Mouse (Mus musculus) lung, postnatal 0 days (tissue): Measurements from ENCODE around the gene Hoxa1. TPM values are rescaled to one million over a fixed set of nuclear protein-coding genes. Genes with fewer than 3 reads are reported as not detected.
A peak's percentile ranks its signal among the peaks of the same experiment; 100 is the strongest.

Experiments used
- ATAC-seq: fragments of 200-750 bp; cut with Nextera tagmentation; 2 replicates; pipeline ENCODE4 v1.8.0; 2017; ENCODE audit warnings: moderate library complexity
- DNase-seq: peaks from one replicate; pipeline ENCODE4 v3.0.0-alpha.2; 2016; ENCODE audit warnings: low spot score
- H3K27ac ChIP-seq: fragments of 300-500 bp; sonication (generic); 2 replicates; pipeline ENCODE4 v1.5.1; 2014; ENCODE audit warnings: antibody characterized with exemption, mild to moderate bottlenecking, low read length, mixed read lengths
- H3K27me3 ChIP-seq: fragments of 300-500 bp; sonication (generic); replicated peaks from 2 replicates; pipeline ENCODE4 v1.6.1; 2014; ENCODE audit warnings: low read length, mixed read lengths; ENCODE audit not compliant: insufficient read depth
- H3K36me3 ChIP-seq: fragments of 300-500 bp; sonication (generic); 2 replicates; pipeline ENCODE4 v1.6.1; 2014; ENCODE audit warnings: low read length, mixed read lengths; ENCODE audit not compliant: insufficient read depth
- H3K4me1 ChIP-seq: fragments of 300-500 bp; sonication (generic); 2 replicates; pipeline ENCODE4 v1.6.1; 2014; ENCODE audit warnings: antibody characterized with exemption, low read depth, low read length, mixed read lengths; ENCODE audit not compliant: insufficient read depth
- H3K4me2 ChIP-seq: fragments of 300-500 bp; sonication (generic); replicated peaks from 2 replicates; pipeline ENCODE4 v1.6.1; 2014; ENCODE audit warnings: low read depth, mild to moderate bottlenecking, low read length, moderate library complexity, mixed read lengths
- H3K4me3 ChIP-seq: fragments of 300-500 bp; sonication (generic); 2 replicates; pipeline ENCODE4 v1.5.1; 2014; ENCODE audit warnings: low read depth, low read length
- H3K9ac ChIP-seq: fragments of 300-500 bp; sonication (generic); replicated peaks from 2 replicates; pipeline ENCODE4 v1.6.1; 2014; ENCODE audit warnings: low read depth, mild to moderate bottlenecking
- H3K9me3 ChIP-seq: fragments of 300-500 bp; sonication (generic); 2 replicates; pipeline ENCODE4 v1.6.1; 2016; ENCODE audit warnings: low read length, mixed read lengths
- CTCF ChIP-seq: IDR thresholded peaks from 2 replicates; pipeline ENCODE4 v1.5.1; 2016; ENCODE audit warnings: antibody characterized with exemption, mild to moderate bottlenecking
- EP300 ChIP-seq: IDR thresholded peaks from 2 replicates; pipeline ENCODE4 v1.6.1; 2016; ENCODE audit warnings: antibody characterized with exemption, mild to moderate bottlenecking, control low read depth
- WGBS: fragments of 180-500 bp; shearing (Covaris S2); extraction: QIAGEN DNeasy Blood & Tissue Kit; methylation state at CpG from one replicate; pipeline ENCODE4 v1.1.7; 2014; 5-methylcytosine and 5-hydroxymethylcytosine counted together
- polyA plus RNA-seq: library from polyadenylated mRNA; unstranded; fragments of >200 nt; fragmentation: Nextera tagmentation; extraction: Ambion mirVana; gene quantifications from 2 replicates; pipeline ENCODE4 v1.2.1, GENCODE M21; 2015

Hoxa1 gene
- polyA plus RNA-seq, 1 experiment from 2014 or later: 1.0 TPM

- peak overlapping the region; percentile 73 for H3K27ac ChIP-seq
Measured at GRCm38 (mm10) chr6:52180213-52180710, 22.1 kb upstream of the Hoxa1 start.

DNA sequence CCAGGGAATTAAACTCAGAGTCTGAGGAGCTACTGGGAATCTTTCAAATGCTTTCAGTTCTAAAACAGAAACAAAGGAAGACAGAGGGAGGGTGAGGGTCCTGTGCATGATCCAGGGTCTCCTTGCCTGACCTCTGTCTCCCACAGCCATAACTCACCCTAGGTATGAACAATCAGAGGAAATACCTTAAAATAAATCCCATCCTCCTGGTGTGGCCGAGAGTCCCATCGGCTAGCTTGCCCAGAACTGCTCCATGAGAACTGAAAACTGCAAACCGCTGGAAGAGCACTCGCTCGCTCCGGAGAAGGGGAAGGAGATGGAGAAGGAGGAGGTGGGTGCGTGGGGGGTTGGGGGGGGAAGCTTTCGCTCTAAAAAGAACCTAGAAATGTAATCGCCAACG is 21.6 kb upstream of the Hoxa1 start:
- H3K4me2 ChIP-seq: peak overlapping the region; percentile 62
- peaks cover 15% of the 10 kb centered on the region for H3K27me3 ChIP-seq
- 0 out of 2 replicates have a peak, but pooled peaks cover 3% of the 10 kb centered on the region for H3K4me1 ChIP-seq
- no peaks in the 10 kb centered on the region for H3K36me3 ChIP-seq
- TF ChIP-seq EP300 (no peak), CTCF (no peak)
- H3K27ac ChIP-seq: peak overlapping the region; percentile 73
- DNase-seq (no peak), ATAC-seq (no peak)
- H3K4me3 ChIP-seq: peak overlapping the region; percentile 56
- H3K9ac ChIP-seq: peak overlapping the region; percentile 65
- 4% methylated on average over 10 of the region's 10 CpGs for WGBS
- H3K9me3 ChIP-seq: no peaks in the 10 kb centered on the region

More at GRCm38 (mm10) chr6:52180213-52180710, 22.1 kb upstream of the Hoxa1 start:
- Histone ChIP-seq H3K36me3 (no peaks in the 10 kb centered on the region), H3K4me3 (peak overlapping the region; percentile 56), H3K9me3 (no peaks in the 10 kb centered on the region), H3K9ac (peak overlapping the region; percentile 65), H3K4me1 (0 out of 2 replicates have a peak, but pooled peaks cover 6% of the 10 kb centered on the region), H3K4me2 (peak overlapping the region; percentile 62), H3K27me3 (peaks cover 15% of the 10 kb centered on the region)
- no peak for TF ChIP-seq EP300
- 11% methylated on average over 11 of the region's 11 CpGs for WGBS
- no peak for DNase-seq
- ATAC-seq: no peak

GRCm38 (mm10) chr6:52178918-52179665 is 21.0 kb upstream of the Hoxa1 start:
- 8% methylated on average over 3 of the region's 4 CpGs for WGBS
- H3K9ac ChIP-seq: peak overlapping the region; percentile 65

GRCm38 (mm10) chr6:52177806-52178205 is 19.7 kb upstream of the Hoxa1 start:
- H3K27me3 ChIP-seq: peaks cover 9% of the 10 kb centered on the region
- peak overlapping the region; percentile 89 for H3K27ac ChIP-seq
- ATAC-seq (no peak), DNase-seq (no peak)
- H3K4me2 ChIP-seq: peak overlapping the region; percentile 62
- no peaks in the 10 kb centered on the region for H3K36me3 ChIP-seq
- no peaks in the 10 kb centered on the region for H3K9me3 ChIP-seq
- 7% methylated on average over 9 of the region's 9 CpGs for WGBS
- H3K4me1 ChIP-seq: no peaks in the 10 kb centered on the region
- peak overlapping the region; percentile 56 for H3K4me3 ChIP-seq
- H3K9ac ChIP-seq: peak overlapping the region; percentile 65
- TF ChIP-seq CTCF: no peak
- TF ChIP-seq EP300: no peak

More at GRCm38 (mm10) chr6:52178918-52179665, 21.0 kb upstream of the Hoxa1 start:
- no peaks in the 10 kb centered on the region for H3K4me1 ChIP-seq
- ATAC-seq: no peak
- H3K9me3 ChIP-seq: no peaks in the 10 kb centered on the region
- peaks cover 13% of the 10 kb centered on the region for H3K27me3 ChIP-seq
- TF ChIP-seq CTCF (no peak), EP300 (no peak)
- peak overlapping the region; percentile 56 for H3K4me3 ChIP-seq
- no peaks in the 10 kb centered on the region for H3K36me3 ChIP-seq
- DNase-seq: peak; percentile 18
- H3K27ac ChIP-seq: peak overlapping the region; percentile 73
- H3K4me2 ChIP-seq: peak overlapping the region; percentile 62

DNA sequence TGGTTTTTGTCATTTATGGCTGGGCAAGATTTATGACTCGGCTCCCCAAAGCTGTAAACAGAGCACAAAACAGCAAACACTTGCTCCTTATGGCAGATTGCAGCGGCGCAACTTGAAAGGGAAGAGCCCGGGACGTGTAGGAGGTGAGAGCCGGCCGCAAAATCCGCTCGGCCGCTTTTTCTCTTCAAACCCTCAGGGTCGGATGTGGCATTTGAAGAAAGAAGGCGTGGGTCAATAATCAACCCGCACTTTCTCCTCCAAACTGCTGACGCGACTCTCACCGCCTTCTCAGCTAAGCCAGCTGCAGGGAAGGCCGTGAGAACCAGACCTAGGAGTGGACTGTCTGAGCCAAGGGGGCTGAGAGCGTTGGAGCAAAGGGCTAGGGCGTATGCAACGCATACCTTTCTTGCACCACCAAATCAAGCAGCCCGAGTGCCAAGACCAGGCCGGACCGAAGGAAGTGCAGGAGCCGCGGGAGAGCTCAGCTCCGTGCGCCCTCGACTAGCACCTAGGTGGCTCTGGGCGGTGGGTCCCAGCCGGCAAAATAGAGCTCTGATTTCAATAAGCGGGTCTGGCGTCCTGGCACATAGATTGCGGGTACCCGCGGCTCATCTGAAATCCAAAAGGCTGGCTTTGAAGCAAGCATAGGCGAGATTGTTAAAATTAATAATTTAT is 19.1 kb upstream of the Hoxa1 start, which contains the start of gene 5730596B20Rik:
Gene 5730596B20Rik (plus strand): TSS at position 438 of the 675 bp plus-strand sequence.
- ATAC-seq (no peak), DNase-seq (peak; percentile 64)
- H3K27ac ChIP-seq: peak within 1 kb of the TSS; percentile 89
- no peaks in the 10 kb centered on the region for H3K4me1 ChIP-seq
- peak within 1 kb of the TSS; percentile 62 for H3K4me2 ChIP-seq
- peaks cover 9% of the 10 kb centered on the region for H3K27me3 ChIP-seq
- no peaks in the 10 kb centered on the region for H3K9me3 ChIP-seq
- no peak for TF ChIP-seq CTCF
- TF ChIP-seq EP300: no peak
- peak within 1 kb of the TSS; percentile 56 for H3K4me3 ChIP-seq
- no peaks in the 10 kb centered on the region for H3K36me3 ChIP-seq
- WGBS: 1% methylated on average over 36 of the region's 36 CpGs
- H3K9ac ChIP-seq: peak within 1 kb of the TSS; percentile 65

- H3K4me2 ChIP-seq: peak overlapping the region; percentile 62
- H3K9me3 ChIP-seq: no peaks in the 10 kb centered on the region
- ATAC-seq (no peak), DNase-seq (no peak)
- H3K27me3 ChIP-seq: peaks cover 3% of the 10 kb centered on the region; the same call in 1 of the 2 replicates
- peak overlapping the region; percentile 56 for H3K4me3 ChIP-seq
- H3K27ac ChIP-seq: peak overlapping the region; percentile 89
- no peaks in the 10 kb centered on the region for H3K4me1 ChIP-seq
- H3K9ac ChIP-seq: peak overlapping the region; percentile 65
- no peaks in the 10 kb centered on the region for H3K36me3 ChIP-seq
- WGBS: 4% methylated on average over 6 of the region's 6 CpGs
- TF ChIP-seq CTCF: no peak
- TF ChIP-seq EP300: no peak
Measured at GRCm38 (mm10) chr6:52176391-52176790, 18.3 kb upstream of the Hoxa1 start.
